Mouse (Mus musculus) lung, adult 2 months (tissue): Measurements from ENCODE around the gene Cd40. TPM values are rescaled to one million over a fixed set of nuclear protein-coding genes. Genes with fewer than 3 reads are reported as not detected.
A peak's percentile ranks its signal among the peaks of the same experiment; 100 is the strongest.

ENCODE experiments used
- DNase-seq: peaks from one replicate; pipeline ENCODE4 v3.0.0; 2022
- H3K4me1 ChIP-seq: fragments of 200-500 bp; 2 replicates; pipeline ENCODE4 v1.6.1; 2011; ENCODE audit warnings: low read length; ENCODE audit not compliant: control insufficient read depth, insufficient read depth
- H3K4me3 ChIP-seq: fragments of 200-500 bp; replicated peaks from 2 replicates; pipeline ENCODE3; 2011; ENCODE audit warnings: low read depth, mild to moderate bottlenecking, control low read depth, low read length; ENCODE audit errors: extremely low read depth
- CTCF ChIP-seq: fragments of 200-500 bp; IDR thresholded peaks from 2 replicates; pipeline ENCODE4 v1.5.1; 2011; ENCODE audit warnings: mild to moderate bottlenecking, low read length, control low read depth; ENCODE audit not compliant: insufficient read depth
- POLR2A ChIP-seq: fragments of 200-500 bp; IDR thresholded peaks from 2 replicates; pipeline ENCODE4 v1.6.1; 2011; ENCODE audit warnings: low read depth, mild to moderate bottlenecking, control low read depth, low read length, borderline replicate concordance; ENCODE audit errors: extremely low read depth
- WGBS: fragments of 180-500 bp; shearing (Covaris S2); methylation state at CpG from one replicate; pipeline ENCODE4 v1.1.7; 2018; 5-methylcytosine and 5-hydroxymethylcytosine counted together
- polyA plus RNA-seq: library from polyadenylated mRNA; depleted of rRNA; stranded (reverse); fragments of >200 nt; gene quantifications from 2 replicates; pipeline ENCODE4 v1.2.3, GENCODE M21; 2012; rRNA removed

Cd40 gene
- 36.2 and 51.7 TPM in 2 replicates for polyA plus RNA-seq

DNA sequence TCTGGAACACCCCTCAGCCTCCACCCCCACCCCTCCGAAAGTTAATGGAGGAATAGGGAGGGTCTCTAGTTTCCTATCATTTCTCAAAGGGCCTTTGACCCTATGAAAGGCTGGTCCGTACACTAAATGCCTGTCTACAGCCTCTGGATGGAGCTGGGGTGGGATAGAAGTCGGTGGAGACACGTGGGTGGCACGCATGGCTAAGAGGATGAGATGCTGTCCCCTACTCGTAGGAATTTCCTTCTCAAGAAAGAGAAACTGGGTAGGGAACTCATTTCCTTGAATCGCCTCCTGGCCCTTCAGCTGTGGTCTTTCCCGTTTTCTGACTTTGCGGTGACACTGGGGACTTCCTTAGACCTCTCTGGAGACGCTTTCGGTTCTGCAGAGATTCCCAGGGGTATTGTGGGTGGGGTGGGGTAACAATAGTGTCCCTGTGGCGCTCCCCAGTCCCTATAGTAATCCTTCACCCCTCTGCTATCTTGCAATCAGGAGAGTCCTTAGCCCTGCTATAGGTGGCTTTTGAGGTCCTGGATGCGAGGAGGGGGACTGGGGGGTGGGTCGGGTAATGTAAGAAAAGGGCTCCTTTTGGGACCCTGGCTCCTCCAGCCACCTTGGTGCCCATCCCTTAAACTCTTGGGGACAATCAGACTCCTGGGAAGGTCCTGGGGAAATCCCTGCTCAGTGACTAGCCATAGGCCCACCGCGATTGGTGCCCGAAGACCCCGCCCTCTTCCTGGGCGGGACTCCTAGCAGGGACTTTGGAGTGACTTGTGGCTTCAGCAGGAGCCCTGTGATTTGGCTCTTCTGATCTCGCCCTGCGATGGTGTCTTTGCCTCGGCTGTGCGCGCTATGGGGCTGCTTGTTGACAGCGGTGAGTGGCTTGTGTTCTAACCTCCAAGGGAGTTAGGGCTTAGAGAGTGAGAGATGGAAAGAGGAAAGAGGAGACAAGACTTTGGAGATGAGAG, at the start of gene Cd40:
Cd40 (plus strand) TSS at position 740 of the 965 bp plus-strand sequence.
- Histone ChIP-seq H3K4me3 (peak within 1 kb of the TSS; percentile 72), H3K4me1 (peaks cover 4% of the 10 kb centered on the region)
- 7% methylated on average over 25 of the region's 25 CpGs for WGBS
- TF ChIP-seq CTCF (no peak), POLR2A (peak; percentile 93; the same call in 1 of the 2 replicates)
- peak; percentile 56 for DNase-seq

DNA sequence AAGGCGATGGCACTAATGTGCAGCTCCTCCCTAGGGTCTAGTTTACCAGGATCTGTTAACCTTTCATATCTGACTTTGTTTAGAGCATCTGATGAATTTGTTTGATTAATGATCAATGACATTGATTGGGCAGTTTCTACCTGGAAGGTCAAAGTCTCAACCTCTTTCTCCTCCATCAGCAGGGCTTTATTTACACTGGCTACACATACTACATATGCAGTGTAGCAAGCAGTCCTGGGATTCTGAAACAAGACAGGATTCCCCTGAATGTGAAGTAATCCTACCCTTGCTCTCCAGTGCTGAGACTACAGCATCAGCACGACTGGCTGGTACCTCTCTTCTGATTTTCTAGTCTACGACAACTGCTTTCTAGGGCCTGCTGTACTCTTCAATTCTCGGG, 48.6 kb upstream of the Cd40 start:
- 94% methylated on average over 4 of the region's 4 CpGs for WGBS
- Histone ChIP-seq H3K4me3 (no peak overlapping the region), H3K4me1 (no peaks in the 10 kb centered on the region)
- TF ChIP-seq CTCF (no peak), POLR2A (no peak)
- DNase-seq, result no peak

DNA sequence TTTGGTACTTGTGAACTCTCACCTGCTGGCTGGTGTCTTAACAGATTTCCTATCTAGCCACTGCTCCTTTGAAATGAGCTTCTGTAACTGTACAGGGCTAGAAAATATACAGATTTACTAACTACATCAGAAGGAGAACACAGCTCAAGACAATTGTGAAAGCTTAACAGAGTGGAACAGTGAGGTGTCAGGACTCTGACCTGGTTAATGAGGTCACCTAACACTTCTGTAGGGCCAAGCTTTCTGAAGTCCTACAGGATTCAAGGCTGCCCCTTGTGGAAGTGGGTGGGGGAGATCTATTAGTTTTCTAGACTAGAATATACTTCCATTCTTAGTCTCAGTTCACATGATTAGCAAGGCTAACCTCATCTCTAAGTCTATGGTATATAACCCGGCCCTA, 47.4 kb upstream of the Cd40 start:
- WGBS, result 95% methylated on average over 1 of the region's 1 CpGs
- Histone ChIP-seq H3K4me1 (no peaks in the 10 kb centered on the region), H3K4me3 (no peak overlapping the region)
- DNase-seq, result no peak
- no peak for TF ChIP-seq CTCF

DNA sequence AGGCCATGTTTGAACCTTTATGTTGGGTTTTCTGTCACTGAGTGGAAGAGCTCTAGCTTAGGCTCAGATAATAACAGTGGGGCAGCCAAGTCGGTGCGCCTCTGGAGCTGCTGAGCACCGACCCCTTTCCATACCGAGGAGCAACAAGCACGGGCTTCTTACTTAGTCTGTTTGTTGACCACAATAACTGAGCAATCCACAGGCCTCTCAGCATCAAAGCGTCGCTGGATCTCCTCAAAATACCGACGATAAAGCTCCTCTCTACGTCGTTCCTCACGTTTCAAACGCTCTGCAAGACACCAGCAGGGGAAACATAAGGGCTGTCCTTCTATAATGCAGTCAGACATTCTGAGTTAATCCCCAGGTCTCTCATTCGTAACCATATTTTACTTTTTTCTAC, 46.3 kb upstream of the Cd40 start:
- DNase-seq, result no peak
- WGBS, result 96% methylated on average over 14 of the region's 14 CpGs
- TF ChIP-seq POLR2A (no peak), CTCF (no peak)
- Histone ChIP-seq H3K4me3 (no peak overlapping the region), H3K4me1 (no peaks in the 10 kb centered on the region)

DNA sequence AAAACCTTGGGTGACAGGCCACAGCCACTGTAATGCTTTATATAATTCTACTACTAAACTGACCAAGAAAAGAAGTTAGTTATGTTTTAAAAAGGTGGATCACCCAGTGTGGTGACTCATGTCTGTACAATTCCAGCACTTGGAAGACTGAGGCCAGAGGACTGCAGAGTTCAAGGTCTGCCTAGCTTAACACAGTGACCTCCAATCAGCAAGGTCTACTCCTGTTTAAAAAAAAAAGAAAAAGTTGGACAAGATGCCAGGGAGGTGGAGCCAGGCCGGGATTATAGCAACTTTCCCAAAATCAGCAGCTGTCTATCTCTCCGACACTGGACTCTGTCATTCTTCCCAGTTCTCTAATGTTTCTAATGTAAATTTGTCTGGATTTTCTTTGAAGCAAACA, 45.8 kb upstream of the Cd40 start:
- TF ChIP-seq POLR2A, result no peak
- no peak for TF ChIP-seq CTCF
- DNase-seq, result no peak
- Histone ChIP-seq H3K4me3 (no peak overlapping the region), H3K4me1 (no peaks in the 10 kb centered on the region)
- WGBS, result 79% methylated on average over 2 of the region's 2 CpGs

DNA sequence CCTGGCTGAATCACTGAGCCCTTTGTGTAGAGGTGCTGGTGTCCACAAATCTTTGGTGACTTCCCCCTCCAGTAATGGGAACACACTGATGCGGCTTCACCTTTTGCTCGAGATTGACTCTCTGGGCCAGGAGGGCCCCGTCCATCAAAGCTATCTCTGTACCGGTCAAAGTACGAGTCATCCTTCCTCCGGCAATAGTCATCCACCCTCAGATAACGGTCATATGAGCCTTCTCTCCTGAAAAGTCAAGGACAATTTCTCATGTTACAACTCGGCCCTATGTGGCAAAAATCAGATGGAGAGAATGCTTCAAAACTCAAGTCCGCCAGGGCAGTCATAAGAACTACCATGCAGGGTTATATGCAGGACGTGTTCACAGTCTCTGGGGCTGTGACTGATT, 45.1 kb upstream of the Cd40 start:
- 76% methylated on average over 10 of the region's 10 CpGs for WGBS
- no peak overlapping the region for H3K4me3 ChIP-seq

DNA sequence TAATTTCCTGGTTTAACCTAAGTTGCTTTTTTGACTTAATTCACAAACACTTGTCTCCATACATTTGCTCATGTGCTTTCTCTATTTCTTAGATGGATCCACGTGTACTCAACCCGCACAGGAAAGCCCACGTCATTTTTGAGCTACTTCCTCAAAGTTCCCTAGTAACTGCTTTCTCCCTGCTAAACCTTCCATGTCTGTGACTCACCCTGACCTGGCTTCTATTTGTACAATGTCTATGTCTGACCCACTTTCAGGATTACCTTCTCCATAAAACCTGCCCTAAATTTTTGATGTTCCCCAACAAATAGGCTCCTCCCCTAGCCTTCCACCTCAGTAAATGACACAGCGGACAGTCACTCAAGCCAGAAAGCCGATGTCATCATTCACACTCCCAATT, 40.5 kb upstream of the Cd40 start:
- DNase-seq, result no peak
- Histone ChIP-seq H3K4me1 (peaks cover 5% of the 10 kb centered on the region; the same call in 1 of the 2 replicates), H3K4me3 (no peak overlapping the region)
- TF ChIP-seq CTCF (no peak), POLR2A (no peak)
- 82% methylated on average over 5 of the region's 5 CpGs for WGBS

More for the DNA sequence above, 45.1 kb upstream of the Cd40 start:
- no peak for DNase-seq
- TF ChIP-seq POLR2A, result no peak
- TF ChIP-seq CTCF, result no peak
- H3K4me1 ChIP-seq, result no peaks in the 10 kb centered on the region

DNA sequence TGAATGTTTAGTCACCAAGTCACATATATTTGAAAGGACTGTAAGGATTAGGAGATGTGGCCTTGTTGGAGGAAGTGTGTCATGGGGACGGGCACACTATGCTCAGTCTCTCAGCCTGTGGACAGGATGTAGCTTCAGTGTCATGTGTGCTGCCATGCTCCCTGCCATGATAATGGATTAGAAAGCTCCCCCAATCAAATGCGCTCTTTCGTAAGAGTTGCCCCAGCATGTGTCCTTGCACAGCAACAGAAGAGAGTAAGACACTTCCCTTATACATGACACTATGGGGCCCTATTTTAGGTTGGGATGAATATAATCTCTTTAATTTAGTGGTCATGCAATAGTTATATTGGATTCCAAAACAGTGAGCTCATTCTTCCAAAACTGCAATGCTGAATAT, 34.9 kb upstream of the Cd40 start:
- H3K4me1 ChIP-seq, result peaks cover 5% of the 10 kb centered on the region; the same call in 1 of the 2 replicates
- no peak overlapping the region for H3K4me3 ChIP-seq
- no peak for DNase-seq
- TF ChIP-seq POLR2A (no peak), CTCF (no peak)
- 77% methylated on average over 3 of the region's 3 CpGs for WGBS

DNA sequence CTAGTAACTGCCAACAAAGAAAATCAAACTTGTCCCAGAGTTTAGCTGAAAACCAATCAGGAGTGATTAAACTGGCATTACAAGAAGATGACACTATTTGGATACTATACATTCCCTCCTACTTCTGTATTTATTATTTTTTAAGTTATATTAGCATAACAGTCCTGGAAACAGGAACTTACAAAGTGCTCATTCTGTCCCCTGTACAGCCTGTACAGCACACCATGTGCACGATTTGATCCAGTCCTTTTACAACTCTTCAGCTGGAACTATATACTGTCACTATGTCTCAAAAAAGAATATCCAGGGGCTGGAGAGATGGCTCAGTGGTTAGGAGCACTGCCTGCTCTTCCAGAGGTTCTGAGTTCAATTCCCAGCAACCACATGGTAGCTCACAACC, 28.3 kb upstream of the Cd40 start:
- TF ChIP-seq CTCF, result no peak
- no peak for TF ChIP-seq POLR2A
- 45% methylated on average over 1 of the region's 1 CpGs for WGBS
- no peak for DNase-seq
- H3K4me1 ChIP-seq, result peaks cover 3% of the 10 kb centered on the region
- H3K4me3 ChIP-seq, result no peak overlapping the region

DNA sequence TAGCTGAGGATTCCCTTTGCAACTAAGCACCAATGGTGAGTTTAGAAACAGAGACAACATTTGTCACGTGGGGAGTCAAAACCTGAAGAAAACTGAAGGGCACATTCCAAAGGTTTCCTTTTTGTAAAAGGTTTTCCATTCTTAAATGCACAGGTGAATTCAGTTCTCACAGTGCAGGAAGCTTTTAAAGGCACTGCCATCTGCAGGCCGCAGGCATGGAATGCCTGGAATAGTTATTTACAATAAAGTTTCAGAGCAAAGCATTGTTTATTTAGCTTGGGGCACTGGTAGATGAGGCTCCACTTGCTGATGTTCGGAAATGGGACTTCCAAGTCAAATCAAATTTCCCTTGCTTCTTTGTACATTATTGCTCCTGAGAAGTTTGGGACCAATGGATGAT, 22.9 kb upstream of the Cd40 start:
- Histone ChIP-seq H3K4me1 (peaks cover 5% of the 10 kb centered on the region), H3K4me3 (no peak overlapping the region)
- WGBS, result 36% methylated on average over 3 of the region's 3 CpGs
- no peak for DNase-seq
- TF ChIP-seq POLR2A, result no peak
- TF ChIP-seq CTCF, result 0 out of 2 replicates have a peak, but pooled peaks have one; percentile 21
